Mouse (Mus musculus): ENCODE results near the gene Sp140. TPM values are rescaled to one million over a fixed set of nuclear protein-coding genes. Genes with fewer than 3 reads are reported as not detected.

The Sp140 gene
- polyA plus RNA-seq, 1 experiment from 2014 or later = 4.7 TPM

- Histone ChIP-seq H3K4me2 (ENCODE audit: low read depth, low read length) (no peak overlapping the region), H3K4me1 (ENCODE audit: control insufficient read depth, low read depth, low read length) (no peaks in the 10 kb centered on the region), H3K27ac (ENCODE audit: low read length) (no peak overlapping the region), H3K9ac (ENCODE audit: low read depth, low read length) (no peak overlapping the region), H3K4me3 (ENCODE audit: low read depth, low read length) (no peak overlapping the region), H3K27me3 (ENCODE audit: control insufficient read depth, insufficient read depth, low read depth, low read length) (no peaks in the 10 kb centered on the region), H3K36me3 (ENCODE audit: control insufficient read depth, insufficient read depth) (no peaks in the 10 kb centered on the region), H3K9me3 (replicated peaks; ENCODE audit: control insufficient read depth, low read length) (no peaks in the 10 kb centered on the region)
- 54% methylated on average over 4 of the region's 4 CpGs for WGBS (ENCODE audit: insufficient replicate concordance)
- ATAC-seq (ENCODE audit: low read depth) = no peak
These were observed 80.0 kb downstream of the Sp140 start for GRCm38 (mm10) chr1:85680226-85680625.

- Histone ChIP-seq H3K27me3 (ENCODE audit: control insufficient read depth, insufficient read depth, low read depth, low read length) (no peaks in the 10 kb centered on the region), H3K27ac (ENCODE audit: low read length) (no peak overlapping the region), H3K4me2 (ENCODE audit: low read depth, low read length) (no peak overlapping the region), H3K9ac (ENCODE audit: low read depth, low read length) (no peak overlapping the region), H3K9me3 (replicated peaks; ENCODE audit: control insufficient read depth, low read length) (no peaks in the 10 kb centered on the region), H3K36me3 (ENCODE audit: control insufficient read depth, insufficient read depth) (no peaks in the 10 kb centered on the region), H3K4me1 (ENCODE audit: control insufficient read depth, low read depth, low read length) (no peaks in the 10 kb centered on the region), H3K4me3 (ENCODE audit: low read depth, low read length) (no peak overlapping the region)
- no peak for ATAC-seq (ENCODE audit: low read depth)
- WGBS (ENCODE audit: insufficient replicate concordance) = 55% methylated on average over 5 of the region's 5 CpGs
These were observed 86.5 kb downstream of the Sp140 start for GRCm38 (mm10) chr1:85686666-85687065.

- H3K27me3 ChIP-seq (ENCODE audit: control insufficient read depth, insufficient read depth, low read depth, low read length) = no peaks in the 10 kb centered on the region
- H3K4me3 ChIP-seq (ENCODE audit: low read depth, low read length) = no peak overlapping the region
- H3K27ac ChIP-seq (ENCODE audit: low read length) = no peak overlapping the region
- no peaks in the 10 kb centered on the region for H3K4me1 ChIP-seq (ENCODE audit: control insufficient read depth, low read depth, low read length)
- H3K9ac ChIP-seq (ENCODE audit: low read depth, low read length) = no peak overlapping the region
- H3K36me3 ChIP-seq (ENCODE audit: control insufficient read depth, insufficient read depth) = no peaks in the 10 kb centered on the region
- WGBS (ENCODE audit: insufficient replicate concordance) = 24% methylated on average over 5 of the region's 5 CpGs
- no peak for ATAC-seq (ENCODE audit: low read depth)
- no peaks in the 10 kb centered on the region for H3K9me3 ChIP-seq (replicated peaks; ENCODE audit: control insufficient read depth, low read length)
- no peak overlapping the region for H3K4me2 ChIP-seq (ENCODE audit: low read depth, low read length)
These were observed 87.2 kb downstream of the Sp140 start for GRCm38 (mm10) chr1:85687346-85687745.

GRCm38 (mm10) chr1:85690544-85690943, 90.4 kb downstream of the Sp140 start:
- Histone ChIP-seq H3K4me1 (ENCODE audit: control insufficient read depth, low read depth, low read length) (peaks cover 2% of the 10 kb centered on the region; the same call in 1 of the 2 replicates), H3K36me3 (ENCODE audit: control insufficient read depth, insufficient read depth) (no peaks in the 10 kb centered on the region), H3K9me3 (replicated peaks; ENCODE audit: control insufficient read depth, low read length) (no peaks in the 10 kb centered on the region), H3K27ac (ENCODE audit: low read length) (no peak overlapping the region), H3K4me2 (ENCODE audit: low read depth, low read length) (no peak overlapping the region), H3K4me3 (ENCODE audit: low read depth, low read length) (no peak overlapping the region), H3K9ac (ENCODE audit: low read depth, low read length) (no peak overlapping the region), H3K27me3 (ENCODE audit: control insufficient read depth, insufficient read depth, low read depth, low read length) (no peaks in the 10 kb centered on the region)
- WGBS (ENCODE audit: insufficient replicate concordance) = 52% methylated on average over 3 of the region's 3 CpGs
- ATAC-seq (ENCODE audit: low read depth) = no peak

- H3K27me3 ChIP-seq (ENCODE audit: control insufficient read depth, insufficient read depth, low read depth, low read length) = no peaks in the 10 kb centered on the region
- H3K9ac ChIP-seq (ENCODE audit: low read depth, low read length) = no peak overlapping the region
- no peaks in the 10 kb centered on the region for H3K9me3 ChIP-seq (replicated peaks; ENCODE audit: control insufficient read depth, low read length)
- no peaks in the 10 kb centered on the region for H3K36me3 ChIP-seq (ENCODE audit: control insufficient read depth, insufficient read depth)
- ATAC-seq (ENCODE audit: low read depth) = no peak
- H3K27ac ChIP-seq (ENCODE audit: low read length) = no peak overlapping the region
- 40% methylated on average over 1 of the region's 1 CpGs for WGBS (ENCODE audit: insufficient replicate concordance)
- no peak overlapping the region for H3K4me3 ChIP-seq (ENCODE audit: low read depth, low read length)
- H3K4me2 ChIP-seq (ENCODE audit: low read depth, low read length) = no peak overlapping the region
- H3K4me1 ChIP-seq (ENCODE audit: control insufficient read depth, low read depth, low read length) = peaks cover 2% of the 10 kb centered on the region; the same call in 1 of the 2 replicates
These were observed 92.1 kb downstream of the Sp140 start for GRCm38 (mm10) chr1:85692281-85692680.

GRCm38 (mm10) chr1:85693280-85693679, 93.1 kb downstream of the Sp140 start:
- peak; percentile 35 for ATAC-seq (ENCODE audit: low read depth)

More at GRCm38 (mm10) chr1:85693280-85693679, 93.1 kb downstream of the Sp140 start:
- WGBS (ENCODE audit: insufficient replicate concordance) = 34% methylated on average over 3 of the region's 3 CpGs
- H3K9ac ChIP-seq (ENCODE audit: low read depth, low read length) = no peak overlapping the region
- no peak overlapping the region for H3K4me3 ChIP-seq (ENCODE audit: low read depth, low read length)
- H3K27me3 ChIP-seq (ENCODE audit: control insufficient read depth, insufficient read depth, low read depth, low read length) = no peaks in the 10 kb centered on the region
- no peaks in the 10 kb centered on the region for H3K36me3 ChIP-seq (ENCODE audit: control insufficient read depth, insufficient read depth)
- H3K4me1 ChIP-seq (ENCODE audit: control insufficient read depth, low read depth, low read length) = peaks cover 2% of the 10 kb centered on the region; the same call in 1 of the 2 replicates
- H3K27ac ChIP-seq (ENCODE audit: low read length) = no peak overlapping the region
- H3K9me3 ChIP-seq (replicated peaks; ENCODE audit: control insufficient read depth, low read length) = no peaks in the 10 kb centered on the region
- no peak overlapping the region for H3K4me2 ChIP-seq (ENCODE audit: low read depth, low read length)

Other genes with a start within 250 kb of the Sp140 start
- gene G530012D18Rik, start 24.7 kb upstream of the Sp140 start, polyA plus RNA-seq (2015; fragmentation: Nextera tagmentation; extraction: Ambion mirVana) = not detected in 2 replicates
- gene Sp110, start 1.6 kb upstream of the Sp140 start, polyA plus RNA-seq (2015; fragmentation: Nextera tagmentation; extraction: Ambion mirVana) = 5.1 and 6.0 TPM in 2 replicates
- 5.5 and 6.2 TPM in 2 replicates for gene Sp100, start 49.6 kb downstream of the Sp140 start, polyA plus RNA-seq (2015; fragmentation: Nextera tagmentation; extraction: Ambion mirVana)
- gene A630001G21Rik, start 178.3 kb downstream of the Sp140 start, polyA plus RNA-seq (2015; fragmentation: Nextera tagmentation; extraction: Ambion mirVana) = 2.0 and 3.0 TPM in 2 replicates
- gene Cab39, start 193.1 kb downstream of the Sp140 start, polyA plus RNA-seq (2015; fragmentation: Nextera tagmentation; extraction: Ambion mirVana) = 10.1 and 11.2 TPM in 2 replicates

Measured in liver, embryonic 16.5 days (tissue).